Mouse (Mus musculus) midbrain, embryonic 12.5 days (tissue): ENCODE results near the gene Txnrd1. TPM values are rescaled to one million over a fixed set of nuclear protein-coding genes. Genes with fewer than 3 reads are reported as not detected.

Experiments
- ATAC-seq: fragments of 200-750 bp; cut with Nextera tagmentation; 2 replicates; pipeline ENCODE4 v1.8.0; 2017; ENCODE audit warnings: low read depth, moderate TSS enrichment, moderate library complexity; ENCODE audit not compliant: low FRiP score
- H3K27ac ChIP-seq: fragments of 300-500 bp; sonication (generic); replicated peaks from 2 replicates; pipeline ENCODE4 v1.5.1; 2016; ENCODE audit warnings: mild to moderate bottlenecking
- H3K27me3 ChIP-seq: fragments of 300-500 bp; sonication (generic); 2 replicates; pipeline ENCODE4 v1.6.1; 2016; ENCODE audit warnings: mild to moderate bottlenecking
- H3K36me3 ChIP-seq: fragments of 300-500 bp; sonication (generic); 2 replicates; pipeline ENCODE4 v1.6.1; 2016
- H3K4me1 ChIP-seq: fragments of 300-500 bp; sonication (generic); 2 replicates; pipeline ENCODE4 v1.6.1; 2016
- H3K4me2 ChIP-seq: fragments of 300-500 bp; sonication (generic); replicated peaks from 2 replicates; pipeline ENCODE4 v1.6.1; 2016; ENCODE audit warnings: mild to moderate bottlenecking, moderate library complexity
- H3K4me3 ChIP-seq: fragments of 300-500 bp; sonication (generic); 2 replicates; pipeline ENCODE4 v1.5.1; 2016; ENCODE audit warnings: mild to moderate bottlenecking
- H3K9ac ChIP-seq: fragments of 300-500 bp; sonication (generic); replicated peaks from 2 replicates; pipeline ENCODE4 v1.6.1; 2016; ENCODE audit warnings: mild to moderate bottlenecking, moderate library complexity
- H3K9me3 ChIP-seq: fragments of 300-500 bp; sonication (generic); 2 replicates; pipeline ENCODE4 v1.6.1; 2016; ENCODE audit warnings: mild to moderate bottlenecking
- WGBS: fragments of 180-500 bp; shearing (Covaris S2); methylation state at CpG from one replicate; pipeline ENCODE4 v1.1.7; 2016; 5-methylcytosine and 5-hydroxymethylcytosine counted together
- polyA plus RNA-seq: library from polyadenylated mRNA; unstranded; fragments of >200 nt; fragmentation: Nextera tagmentation; extraction: Ambion mirVana; gene quantifications from 2 replicates; pipeline ENCODE4 v1.2.1, GENCODE M21; 2016

The Txnrd1 gene
- polyA plus RNA-seq, 1 experiment from 2014 or later = 174 TPM

DNA sequence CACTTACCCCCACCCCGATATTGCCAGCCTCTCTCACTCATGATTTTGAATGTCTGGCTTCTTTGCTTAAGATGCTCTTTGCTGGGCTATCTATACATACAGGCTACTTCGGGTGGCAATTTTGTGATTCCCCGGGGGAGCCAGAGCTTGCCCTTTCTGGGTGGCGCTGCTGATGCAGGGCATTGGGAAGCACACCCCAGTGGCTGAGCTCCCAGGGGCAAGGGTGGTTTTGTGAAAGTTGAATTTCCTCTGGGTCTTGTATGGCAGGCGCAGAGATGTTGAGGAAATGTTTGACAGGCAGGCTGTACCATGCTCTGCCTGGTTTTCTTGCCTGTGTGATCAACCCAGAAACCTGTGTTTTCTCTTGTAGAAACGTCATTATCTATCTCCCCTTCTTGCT, 15.1 kb upstream of the Txnrd1 start:
- ATAC-seq = no peak
- no peaks in the 10 kb centered on the region for H3K36me3 ChIP-seq
- no peak overlapping the region for H3K4me2 ChIP-seq
- no peak overlapping the region for H3K27ac ChIP-seq
- no peaks in the 10 kb centered on the region for H3K27me3 ChIP-seq
- no peaks in the 10 kb centered on the region for H3K9me3 ChIP-seq
- 72% methylated on average over 6 of the region's 6 CpGs for WGBS
- no peak overlapping the region for H3K4me3 ChIP-seq
- H3K9ac ChIP-seq = no peak overlapping the region
- peaks cover 11% of the 10 kb centered on the region; the same call in 1 of the 2 replicates for H3K4me1 ChIP-seq

- Histone ChIP-seq H3K36me3 (no peaks in the 10 kb centered on the region), H3K4me1 (peaks cover 1% of the 10 kb centered on the region; the same call in 1 of the 2 replicates), H3K9me3 (no peaks in the 10 kb centered on the region), H3K4me3 (no peak overlapping the region), H3K4me2 (no peak overlapping the region), H3K27me3 (no peaks in the 10 kb centered on the region), H3K27ac (no peak overlapping the region), H3K9ac (no peak overlapping the region)
- no peak for ATAC-seq
- 81% methylated on average over 14 of the region's 14 CpGs for WGBS
Observed at GRCm38 (mm10) chr10:82823108-82823778, 10.5 kb upstream of the Txnrd1 start.

GRCm38 (mm10) chr10:82823779-82824177, 10.0 kb upstream of the Txnrd1 start:
- no peak overlapping the region for H3K4me3 ChIP-seq
- H3K36me3 ChIP-seq = no peaks in the 10 kb centered on the region
- no peaks in the 10 kb centered on the region for H3K9me3 ChIP-seq
- H3K27ac ChIP-seq = no peak overlapping the region
- no peak for ATAC-seq
- no peaks in the 10 kb centered on the region for H3K27me3 ChIP-seq
- 70% methylated on average over 5 of the region's 5 CpGs for WGBS
- H3K4me2 ChIP-seq = no peak overlapping the region
- no peak overlapping the region for H3K9ac ChIP-seq
- no peaks in the 10 kb centered on the region; the same call in 1 of the 2 replicates for H3K4me1 ChIP-seq

DNA sequence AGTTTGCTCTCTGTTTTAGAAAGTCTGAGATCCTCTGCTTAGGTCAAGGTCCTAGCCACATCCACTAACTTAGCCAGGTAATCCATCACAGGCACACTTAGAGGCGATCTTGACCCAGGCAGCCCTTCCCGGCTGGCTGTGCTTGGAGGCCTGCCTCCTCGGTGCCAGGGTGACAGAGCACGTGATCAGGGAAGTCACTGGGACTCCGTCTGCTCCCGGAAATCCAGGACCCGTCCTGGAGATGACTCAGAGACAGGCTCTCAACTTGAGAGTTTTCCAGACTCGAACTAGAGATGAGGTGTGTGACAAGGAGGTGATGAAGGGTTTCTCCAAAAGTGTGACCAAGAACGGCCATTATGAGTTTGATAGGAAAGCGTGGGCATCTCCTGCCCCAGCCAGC, 9.2 kb upstream of the Txnrd1 start:
- ATAC-seq = no peak
- Histone ChIP-seq H3K27ac (no peak overlapping the region), H3K9me3 (no peaks in the 10 kb centered on the region), H3K4me1 (no peaks in the 10 kb centered on the region; the same call in 1 of the 2 replicates), H3K4me3 (no peak overlapping the region), H3K4me2 (no peak overlapping the region), H3K9ac (no peak overlapping the region), H3K36me3 (no peaks in the 10 kb centered on the region), H3K27me3 (no peaks in the 10 kb centered on the region)
- 78% methylated on average over 10 of the region's 10 CpGs for WGBS

DNA sequence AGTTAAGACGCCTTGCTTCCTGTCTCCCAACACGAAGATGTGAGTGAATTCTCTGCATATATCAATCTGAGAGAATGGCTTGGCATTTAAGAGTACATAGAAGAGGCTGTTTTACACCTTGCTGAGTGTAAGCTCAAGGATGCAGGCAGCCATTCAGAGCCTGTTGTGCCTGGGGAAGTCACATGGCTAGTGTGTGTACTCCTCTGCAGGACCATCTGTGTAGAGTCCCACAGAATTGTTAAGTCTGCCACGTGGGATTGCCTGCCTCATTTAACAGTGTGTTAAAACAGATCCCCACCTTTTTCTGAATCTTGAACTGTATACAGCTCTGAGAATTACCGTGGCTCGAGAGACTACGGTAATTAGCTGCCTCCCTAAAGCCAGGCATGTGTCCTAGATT, 7.2 kb upstream of the Txnrd1 start:
- 63% methylated on average over 6 of the region's 6 CpGs for WGBS
- no peaks in the 10 kb centered on the region; the same call in 1 of the 2 replicates for H3K4me1 ChIP-seq
- no peaks in the 10 kb centered on the region for H3K27me3 ChIP-seq
- H3K9me3 ChIP-seq = no peaks in the 10 kb centered on the region
- H3K4me2 ChIP-seq = no peak overlapping the region
- no peak overlapping the region for H3K27ac ChIP-seq
- H3K4me3 ChIP-seq = no peak overlapping the region
- no peak for ATAC-seq
- H3K36me3 ChIP-seq = no peaks in the 10 kb centered on the region
- H3K9ac ChIP-seq = no peak overlapping the region

- ATAC-seq = no peak
- Histone ChIP-seq H3K27me3 (no peaks in the 10 kb centered on the region), H3K36me3 (no peaks in the 10 kb centered on the region), H3K4me3 (no peak overlapping the region), H3K4me1 (peaks cover 5% of the 10 kb centered on the region; the same call in 1 of the 2 replicates), H3K4me2 (no peak overlapping the region), H3K9me3 (no peaks in the 10 kb centered on the region), H3K9ac (no peak overlapping the region), H3K27ac (no peak overlapping the region)
- 88% methylated on average over 3 of the region's 3 CpGs for WGBS
Observed at GRCm38 (mm10) chr10:82835898-82836297, 2.1 kb downstream of the Txnrd1 start.

- H3K27me3 ChIP-seq = no peaks in the 10 kb centered on the region
- no peak overlapping the region for H3K9ac ChIP-seq
- H3K4me2 ChIP-seq = no peak overlapping the region
- no peaks in the 10 kb centered on the region for H3K36me3 ChIP-seq
- peaks cover 5% of the 10 kb centered on the region; the same call in 1 of the 2 replicates for H3K4me1 ChIP-seq
- WGBS = 79% methylated on average over 7 of the region's 7 CpGs
- no peak for ATAC-seq
- H3K27ac ChIP-seq = no peak overlapping the region
- no peaks in the 10 kb centered on the region for H3K9me3 ChIP-seq
- no peak overlapping the region for H3K4me3 ChIP-seq
Observed at GRCm38 (mm10) chr10:82838390-82838789, 4.6 kb downstream of the Txnrd1 start.

- H3K4me3 ChIP-seq = no peak overlapping the region
- H3K27ac ChIP-seq = no peak overlapping the region
- H3K27me3 ChIP-seq = no peaks in the 10 kb centered on the region
- H3K9ac ChIP-seq = no peak overlapping the region
- H3K9me3 ChIP-seq = no peaks in the 10 kb centered on the region
- WGBS = 62% methylated on average over 6 of the region's 6 CpGs
- no peaks in the 10 kb centered on the region for H3K36me3 ChIP-seq
- no peaks in the 10 kb centered on the region for H3K4me1 ChIP-seq
- H3K4me2 ChIP-seq = no peak overlapping the region
- no peak for ATAC-seq
Observed at GRCm38 (mm10) chr10:82844090-82844489, 10.3 kb downstream of the Txnrd1 start.

GRCm38 (mm10) chr10:82844731-82845130, 11.0 kb downstream of the Txnrd1 start:
- no peaks in the 10 kb centered on the region for H3K36me3 ChIP-seq
- 84% methylated on average over 6 of the region's 8 CpGs for WGBS
- no peak overlapping the region for H3K27ac ChIP-seq
- H3K4me2 ChIP-seq = no peak overlapping the region
- no peak overlapping the region for H3K4me3 ChIP-seq
- H3K9me3 ChIP-seq = no peaks in the 10 kb centered on the region
- H3K4me1 ChIP-seq = no peaks in the 10 kb centered on the region
- no peak overlapping the region for H3K9ac ChIP-seq
- ATAC-seq = no peak
- no peaks in the 10 kb centered on the region for H3K27me3 ChIP-seq

GRCm38 (mm10) chr10:82847821-82848459, 14.2 kb downstream of the Txnrd1 start:
- Histone ChIP-seq H3K4me2 (no peak overlapping the region), H3K9ac (no peak overlapping the region), H3K27ac (no peak overlapping the region), H3K27me3 (no peaks in the 10 kb centered on the region), H3K36me3 (no peaks in the 10 kb centered on the region), H3K9me3 (no peaks in the 10 kb centered on the region), H3K4me3 (no peak overlapping the region), H3K4me1 (no peaks in the 10 kb centered on the region)
- ATAC-seq = no peak
- 87% methylated on average over 9 of the region's 9 CpGs for WGBS

DNA sequence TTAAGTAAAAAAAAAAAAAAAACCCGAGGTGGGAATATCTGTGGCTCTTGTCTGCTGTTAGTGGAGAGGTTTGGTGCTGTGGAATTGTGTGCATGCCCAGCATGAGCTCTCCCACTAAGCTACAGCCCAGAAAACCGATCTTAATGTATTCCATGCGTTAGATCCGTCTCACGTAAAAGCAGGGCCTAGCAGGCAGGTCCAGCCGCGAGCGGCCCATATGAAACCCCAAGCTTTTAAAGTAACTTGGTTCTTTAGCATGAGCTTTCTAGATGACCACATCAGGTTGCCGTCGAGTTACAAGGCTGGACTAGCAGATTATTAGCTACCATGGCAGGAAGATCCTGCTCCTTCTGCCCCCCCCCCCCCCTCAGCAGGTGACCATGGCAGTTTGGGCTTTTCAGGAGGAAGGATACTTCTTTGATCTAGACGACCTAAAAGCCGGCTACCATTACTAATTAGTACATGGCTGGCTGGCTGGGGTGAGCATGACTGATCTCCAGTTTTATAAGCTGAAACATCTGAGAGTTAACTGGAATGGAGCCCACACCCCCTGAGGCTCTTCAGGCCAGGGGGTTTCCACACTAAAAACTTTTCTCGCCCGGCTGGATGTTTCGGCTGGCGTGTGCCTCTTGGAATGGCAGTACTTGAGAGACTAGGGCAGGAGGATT, 16.1 kb downstream of the Txnrd1 start:
- Histone ChIP-seq H3K4me2 (no peak overlapping the region), H3K36me3 (no peaks in the 10 kb centered on the region), H3K4me3 (no peak overlapping the region), H3K9ac (no peak overlapping the region), H3K27me3 (no peaks in the 10 kb centered on the region), H3K9me3 (no peaks in the 10 kb centered on the region), H3K4me1 (no peaks in the 10 kb centered on the region), H3K27ac (no peak overlapping the region; the same call in 1 of the 2 replicates)
- ATAC-seq = no peak
- WGBS = 51% methylated on average over 16 of the region's 16 CpGs

DNA sequence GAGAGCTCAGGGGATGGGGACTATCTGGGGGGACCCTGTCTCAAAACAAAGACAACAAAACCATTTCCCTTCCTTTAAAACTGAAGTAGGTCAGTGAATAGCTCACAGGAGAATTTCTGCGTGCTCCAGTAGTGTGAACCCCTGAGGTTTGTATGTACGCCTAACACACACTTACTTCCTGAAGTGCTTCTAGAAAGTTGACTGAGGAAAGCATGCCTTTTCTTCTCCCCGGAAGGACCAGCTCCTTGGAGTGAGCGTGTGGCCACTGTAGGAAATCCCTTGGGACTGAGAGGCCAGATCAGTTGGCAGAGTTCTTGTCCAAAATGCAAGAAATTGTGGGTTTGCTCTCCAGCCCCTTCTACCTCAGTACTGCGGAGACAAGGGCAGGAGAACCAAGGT, 16.6 kb downstream of the Txnrd1 start:
- Histone ChIP-seq H3K4me3 (no peak overlapping the region), H3K9ac (no peak overlapping the region), H3K9me3 (no peaks in the 10 kb centered on the region), H3K4me1 (no peaks in the 10 kb centered on the region), H3K27me3 (no peaks in the 10 kb centered on the region), H3K4me2 (no peak overlapping the region), H3K36me3 (no peaks in the 10 kb centered on the region), H3K27ac (no peak overlapping the region)
- 85% methylated on average over 5 of the region's 5 CpGs for WGBS
- no peak for ATAC-seq
